Mouse (Mus musculus): ENCODE measurements around the gene Ddit4l.
"Not testable (repeated sequence)": the region's sequence is repeated elsewhere in the genome, so short reads cannot be mapped to it uniquely, and the experiment has no call there.

Gene Ddit4l

GRCm38 (mm10) chr3:137621312-137621711 lies at the start of gene Ddit4l:
Gene Ddit4l, plus strand, starts transcription at chr3:137621612.
- not testable (repeated sequence) for DNase-seq (ENCODE audit: low spot score)

GRCm38 (mm10) chr3:137576146-137576545 lies 45.3 kb upstream of the Ddit4l start:
- no peak for DNase-seq (ENCODE audit: low spot score)

- DNase-seq (ENCODE audit: low spot score), result no peak
These were observed 34.9 kb upstream of the Ddit4l start for GRCm38 (mm10) chr3:137586376-137586969.

- DNase-seq (ENCODE audit: low spot score), result no peak
These were observed 31.6 kb upstream of the Ddit4l start for GRCm38 (mm10) chr3:137589811-137590210.

- DNase-seq (ENCODE audit: low spot score), result no peak
These were observed 27.0 kb upstream of the Ddit4l start for GRCm38 (mm10) chr3:137594332-137594905.

GRCm38 (mm10) chr3:137608918-137609435 lies 12.4 kb upstream of the Ddit4l start:
- DNase-seq (ENCODE audit: low spot score), result no peak

GRCm38 (mm10) chr3:137610457-137611109 lies 10.8 kb upstream of the Ddit4l start:
- no peak for DNase-seq (ENCODE audit: low spot score)

- no peak for DNase-seq (ENCODE audit: low spot score)
These were observed 10.1 kb upstream of the Ddit4l start for GRCm38 (mm10) chr3:137611110-137611857.

GRCm38 (mm10) chr3:137611981-137612380 lies 9.4 kb upstream of the Ddit4l start:
- no peak for DNase-seq (ENCODE audit: low spot score)

GRCm38 (mm10) chr3:137620540-137620939 lies 872 bp upstream of the Ddit4l start:
- no peak for DNase-seq (ENCODE audit: low spot score)

GRCm38 (mm10) chr3:137622091-137622490 lies 679 bp downstream of the Ddit4l start:
- DNase-seq (ENCODE audit: low spot score), result no peak

GRCm38 (mm10) chr3:137622895-137623580 lies 1.6 kb downstream of the Ddit4l start:
- DNase-seq (ENCODE audit: low spot score), result no peak

GRCm38 (mm10) chr3:137623581-137624362 lies 2.4 kb downstream of the Ddit4l start:
- no peak for DNase-seq (ENCODE audit: low spot score)

GRCm38 (mm10) chr3:137625054-137625453 lies 3.6 kb downstream of the Ddit4l start:
- no peak for DNase-seq (ENCODE audit: low spot score)

- DNase-seq (ENCODE audit: low spot score), result no peak
These were observed 12.3 kb downstream of the Ddit4l start for GRCm38 (mm10) chr3:137633726-137634125.

GRCm38 (mm10) chr3:137636571-137636970 lies 15.2 kb downstream of the Ddit4l start:
- DNase-seq (ENCODE audit: low spot score), result no peak

- DNase-seq (ENCODE audit: low spot score), result no peak
These were observed 19.8 kb downstream of the Ddit4l start for GRCm38 (mm10) chr3:137641238-137641637.

GRCm38 (mm10) chr3:137642137-137642536 lies 20.7 kb downstream of the Ddit4l start:
- DNase-seq (ENCODE audit: low spot score), result no peak

- no peak for DNase-seq (ENCODE audit: low spot score)
These were observed 21.2 kb downstream of the Ddit4l start for GRCm38 (mm10) chr3:137642568-137642967.

GRCm38 (mm10) chr3:137644081-137644480 lies 22.7 kb downstream of the Ddit4l start:
- DNase-seq (ENCODE audit: low spot score), result no peak

GRCm38 (mm10) chr3:137644947-137645346 lies 23.5 kb downstream of the Ddit4l start:
- no peak for DNase-seq (ENCODE audit: low spot score)
